Mouse (Mus musculus) midbrain, embryonic 13.5 days (tissue): Measurements from ENCODE around the gene Olfr1238. TPM values are rescaled to one million over a fixed set of nuclear protein-coding genes. Genes with fewer than 3 reads are reported as not detected.

Experiments used
- ATAC-seq: fragments of 200-750 bp; cut with Nextera tagmentation; 2 replicates; pipeline ENCODE4 v1.8.0; 2017; ENCODE audit warnings: mild to moderate bottlenecking, moderate TSS enrichment, moderate library complexity
- H3K27ac ChIP-seq: fragments of 300-500 bp; sonication (generic); 2 replicates; pipeline ENCODE4 v1.5.1; 2015; ENCODE audit warnings: inconsistent platforms, mild to moderate bottlenecking, moderate library complexity
- H3K27me3 ChIP-seq: fragments of 300-500 bp; sonication (generic); 2 replicates; pipeline ENCODE4 v1.6.1; 2015; ENCODE audit warnings: mild to moderate bottlenecking, inconsistent platforms
- H3K36me3 ChIP-seq: fragments of 300-500 bp; sonication (generic); 2 replicates; pipeline ENCODE4 v1.6.1; 2015; ENCODE audit warnings: mild to moderate bottlenecking, inconsistent platforms
- H3K4me1 ChIP-seq: fragments of 300-500 bp; sonication (generic); replicated peaks from 2 replicates; pipeline ENCODE4 v1.6.1; 2015; ENCODE audit warnings: inconsistent platforms
- H3K4me2 ChIP-seq: fragments of 300-500 bp; sonication (generic); replicated peaks from 2 replicates; pipeline ENCODE4 v1.6.1; 2015; ENCODE audit warnings: moderate library complexity, mild to moderate bottlenecking, inconsistent platforms
- H3K4me3 ChIP-seq: fragments of 300-500 bp; sonication (generic); replicated peaks from 2 replicates; pipeline ENCODE4 v1.5.1; 2015; ENCODE audit warnings: mild to moderate bottlenecking, inconsistent platforms
- H3K9ac ChIP-seq: fragments of 300-500 bp; sonication (generic); replicated peaks from 2 replicates; pipeline ENCODE4 v1.6.1; 2015; ENCODE audit warnings: mild to moderate bottlenecking, inconsistent platforms
- H3K9me3 ChIP-seq: fragments of 300-500 bp; sonication (generic); 2 replicates; pipeline ENCODE4 v1.6.1; 2016; ENCODE audit warnings: mild to moderate bottlenecking, inconsistent platforms
- WGBS: fragments of 180-500 bp; shearing (Covaris S2); methylation state at CpG from one replicate; pipeline ENCODE4 v1.1.7; 2015; 5-methylcytosine and 5-hydroxymethylcytosine counted together
- polyA plus RNA-seq: library from polyadenylated mRNA; unstranded; fragments of >200 nt; fragmentation: Nextera tagmentation; extraction: Ambion mirVana; gene quantifications from 2 replicates; pipeline ENCODE4 v1.2.1, GENCODE M21; 2015

Olfr1238 gene
- not detected in 2 replicates for polyA plus RNA-seq

GRCm38 (mm10) chr2:89409576-89409975, at the start of gene Olfr1238:
TSS of gene Olfr1238 (minus strand) at chr2:89409676.
- WGBS: 91% methylated on average over 2 of the region's 2 CpGs
- Histone ChIP-seq H3K4me2 (no peak within 1 kb of the TSS), H3K27ac (no peak within 1 kb of the TSS), H3K9me3 (no peaks in the 10 kb centered on the region), H3K4me3 (no peak within 1 kb of the TSS), H3K9ac (no peak within 1 kb of the TSS), H3K36me3 (no peaks in the 10 kb centered on the region), H3K4me1 (no peaks in the 10 kb centered on the region), H3K27me3 (no peaks in the 10 kb centered on the region)
- no peak for ATAC-seq

- Histone ChIP-seq H3K27ac (no peak within 1 kb of the TSS), H3K4me2 (no peak within 1 kb of the TSS), H3K27me3 (no peaks in the 10 kb centered on the region), H3K4me1 (no peaks in the 10 kb centered on the region), H3K4me3 (no peak within 1 kb of the TSS), H3K9me3 (no peaks in the 10 kb centered on the region), H3K36me3 (no peaks in the 10 kb centered on the region), H3K9ac (no peak within 1 kb of the TSS)
- WGBS: 85% methylated on average over 3 of the region's 3 CpGs
- no peak for ATAC-seq
Measured at GRCm38 (mm10) chr2:89442900-89443299, 33.4 kb upstream of the Olfr1238 start, which contains the start of gene Olfr1240. TSS of gene Olfr1240 (minus strand) at chr2:89443000.

- Histone ChIP-seq H3K36me3 (no peaks in the 10 kb centered on the region), H3K4me3 (no peak within 1 kb of the TSS), H3K9ac (no peak within 1 kb of the TSS), H3K9me3 (no peaks in the 10 kb centered on the region; the same call in 1 of the 2 replicates), H3K4me1 (no peaks in the 10 kb centered on the region), H3K27ac (no peak within 1 kb of the TSS), H3K4me2 (no peak within 1 kb of the TSS), H3K27me3 (no peaks in the 10 kb centered on the region)
- WGBS: 95% methylated on average over 2 of the region's 2 CpGs
- ATAC-seq: no peak
Measured at GRCm38 (mm10) chr2:89420307-89420706, 10.8 kb upstream of the Olfr1238 start, which contains the start of gene Olfr1239. TSS of gene Olfr1239 (minus strand) at chr2:89420407.

- H3K4me3 ChIP-seq: no peak overlapping the region
- no peaks in the 10 kb centered on the region for H3K36me3 ChIP-seq
- H3K27ac ChIP-seq: no peak overlapping the region
- no peaks in the 10 kb centered on the region for H3K9me3 ChIP-seq
- H3K4me1 ChIP-seq: no peaks in the 10 kb centered on the region
- no peak overlapping the region for H3K4me2 ChIP-seq
- WGBS: 82% methylated on average over 1 of the region's 1 CpGs
- no peaks in the 10 kb centered on the region for H3K27me3 ChIP-seq
- no peak overlapping the region for H3K9ac ChIP-seq
- ATAC-seq: no peak
Measured at GRCm38 (mm10) chr2:89414557-89414956, 5.1 kb upstream of the Olfr1238 start.

GRCm38 (mm10) chr2:89400882-89401281, 8.6 kb downstream of the Olfr1238 start:
- H3K27me3 ChIP-seq: no peaks in the 10 kb centered on the region
- H3K4me1 ChIP-seq: no peaks in the 10 kb centered on the region
- no peak overlapping the region for H3K9ac ChIP-seq
- no peak overlapping the region for H3K27ac ChIP-seq
- ATAC-seq: no peak
- no peaks in the 10 kb centered on the region for H3K36me3 ChIP-seq
- 100% methylated on average over 1 of the region's 1 CpGs for WGBS
- no peak overlapping the region for H3K4me3 ChIP-seq
- no peak overlapping the region for H3K4me2 ChIP-seq
- H3K9me3 ChIP-seq: no peaks in the 10 kb centered on the region

- H3K36me3 ChIP-seq: no peaks in the 10 kb centered on the region
- no peak within 1 kb of the TSS for H3K9ac ChIP-seq
- H3K4me1 ChIP-seq: no peaks in the 10 kb centered on the region
- 94% methylated on average over 4 of the region's 4 CpGs for WGBS
- no peaks in the 10 kb centered on the region for H3K9me3 ChIP-seq
- ATAC-seq: no peak
- H3K27me3 ChIP-seq: no peaks in the 10 kb centered on the region
- H3K4me2 ChIP-seq: no peak within 1 kb of the TSS
- no peak within 1 kb of the TSS for H3K27ac ChIP-seq
- no peak within 1 kb of the TSS for H3K4me3 ChIP-seq
Measured at GRCm38 (mm10) chr2:89364765-89365164, 44.7 kb downstream of the Olfr1238 start, which contains the start of gene Olfr1234. TSS of gene Olfr1234 (minus strand) at chr2:89364865.

Other genes starting within 250 kb of the Olfr1238 start
- not detected in 2 replicates for gene Olfr1224-ps1, start 245.6 kb downstream of the Olfr1238 start, polyA plus RNA-seq
- gene Olfr1225, start 235.0 kb downstream of the Olfr1238 start, polyA plus RNA-seq: not detected in 2 replicates
- not detected in 2 replicates for gene Olfr1226, start 209.6 kb downstream of the Olfr1238 start, polyA plus RNA-seq
- not detected in 2 replicates for gene Olfr1228, start 155.6 kb downstream of the Olfr1238 start, polyA plus RNA-seq
- not detected in 2 replicates for gene Olfr1229, start 121.7 kb downstream of the Olfr1238 start, polyA plus RNA-seq
- gene Olfr1230, start 112.4 kb downstream of the Olfr1238 start, polyA plus RNA-seq: not detected in 2 replicates
- not detected in 2 replicates for gene Olfr1231, start 102.6 kb downstream of the Olfr1238 start, polyA plus RNA-seq
- gene Olfr1232, start 80.0 kb downstream of the Olfr1238 start, polyA plus RNA-seq: not detected in 2 replicates
- gene Olfr1233, start 67.3 kb downstream of the Olfr1238 start, polyA plus RNA-seq: not detected in 2 replicates
- not detected in 2 replicates for gene Olfr1234, start 44.8 kb downstream of the Olfr1238 start, polyA plus RNA-seq
- gene Olfr1239, start 10.7 kb upstream of the Olfr1238 start, polyA plus RNA-seq: not detected in 2 replicates
- not detected in 2 replicates for gene Olfr1240, start 33.3 kb upstream of the Olfr1238 start, polyA plus RNA-seq
- not detected in 2 replicates for gene Olfr1241, start 77.5 kb upstream of the Olfr1238 start, polyA plus RNA-seq
- gene Olfr1242, start 88.7 kb upstream of the Olfr1238 start, polyA plus RNA-seq: not detected in 2 replicates
- gene Olfr1243, start 121.8 kb upstream of the Olfr1238 start, polyA plus RNA-seq: not detected in 2 replicates
- not detected in 2 replicates for gene Olfr1245, start 168.8 kb upstream of the Olfr1238 start, polyA plus RNA-seq
- gene Olfr1246, start 183.5 kb upstream of the Olfr1238 start, polyA plus RNA-seq: not detected in 2 replicates
- not detected in 2 replicates for gene Olfr1247, start 204.5 kb upstream of the Olfr1238 start, polyA plus RNA-seq
- gene Olfr1248, start 208.6 kb upstream of the Olfr1238 start, polyA plus RNA-seq: not detected in 2 replicates
- not detected in 2 replicates for gene Olfr1249, start 225.3 kb upstream of the Olfr1238 start, polyA plus RNA-seq